Mouse (Mus musculus) stomach, embryonic 14.5 days (tissue): ENCODE data around the gene Gm26897. TPM values are rescaled to one million over a fixed set of nuclear protein-coding genes. Genes with fewer than 3 reads are reported as not detected.

Source experiments
- ATAC-seq: fragments of 200-750 bp; cut with Nextera tagmentation; 2 replicates; pipeline ENCODE4 v1.8.0; 2017; ENCODE audit warnings: low read depth, moderate TSS enrichment; ENCODE audit not compliant: insufficient number of reproducible peaks, insufficient read depth, low FRiP score
- H3K27ac ChIP-seq: fragments of 300-500 bp; sonication (generic); 2 replicates; pipeline ENCODE4 v1.5.1; 2014; ENCODE audit warnings: mild to moderate bottlenecking, low read length, moderate library complexity, mixed read lengths
- H3K27me3 ChIP-seq: fragments of 300-500 bp; sonication (generic); 2 replicates; pipeline ENCODE4 v1.6.1; 2014; ENCODE audit warnings: low read length, control low read depth, mixed read lengths; ENCODE audit not compliant: control insufficient read depth, insufficient read depth
- H3K36me3 ChIP-seq: fragments of 300-500 bp; sonication (generic); 2 replicates; pipeline ENCODE4 v1.6.1; 2014; ENCODE audit warnings: mild to moderate bottlenecking, control low read depth, low read length, moderate library complexity, mixed read lengths; ENCODE audit not compliant: control insufficient read depth, insufficient read depth
- H3K4me1 ChIP-seq: fragments of 300-500 bp; sonication (generic); 2 replicates; pipeline ENCODE4 v1.6.1; 2014; ENCODE audit warnings: low read length, control low read depth, mixed read lengths; ENCODE audit not compliant: control insufficient read depth, insufficient read depth
- H3K4me2 ChIP-seq: fragments of 300-500 bp; sonication (generic); replicated peaks from 2 replicates; pipeline ENCODE4 v1.6.1; 2014; ENCODE audit warnings: low read depth, low read length, control low read depth
- H3K4me3 ChIP-seq: fragments of 300-500 bp; sonication (generic); 2 replicates; pipeline ENCODE4 v1.5.1; 2014; ENCODE audit warnings: low read depth, low read length, control low read depth
- H3K9ac ChIP-seq: fragments of 300-500 bp; sonication (generic); replicated peaks from 2 replicates; pipeline ENCODE4 v1.6.1; 2014; ENCODE audit warnings: low read depth, mild to moderate bottlenecking, control low read depth, low read length, moderate library complexity, mixed read lengths
- H3K9me3 ChIP-seq: fragments of 300-500 bp; sonication (generic); 2 replicates; pipeline ENCODE4 v1.6.1; 2016; ENCODE audit warnings: low read depth, low read length, control low read depth; ENCODE audit not compliant: control insufficient read depth
- WGBS: fragments of 180-500 bp; shearing (Covaris S2); extraction: QIAGEN DNeasy Blood & Tissue Kit; methylation state at CpG from one replicate; pipeline ENCODE4 v1.1.7; 2014; 5-methylcytosine and 5-hydroxymethylcytosine counted together
- polyA plus RNA-seq: library from polyadenylated mRNA; unstranded; fragments of >200 nt; fragmentation: Nextera tagmentation; extraction: Ambion mirVana; gene quantifications from 2 replicates; pipeline ENCODE4 v1.2.1, GENCODE M21; 2014

Gene Gm26897
- polyA plus RNA-seq, result not detected in 2 replicates

- H3K27me3 ChIP-seq, result no peaks in the 10 kb centered on the region
- no peak within 1 kb of the TSS; the same call in 1 of the 2 replicates for H3K27ac ChIP-seq
- WGBS, result 89% methylated on average over 12 of the region's 12 CpGs
- H3K9ac ChIP-seq, result no peak within 1 kb of the TSS
- H3K4me2 ChIP-seq, result no peak within 1 kb of the TSS
- no peak for ATAC-seq
- H3K9me3 ChIP-seq, result no peaks in the 10 kb centered on the region
- H3K4me1 ChIP-seq, result 0 out of 2 replicates have a peak, but pooled peaks cover 2% of the 10 kb centered on the region
- H3K4me3 ChIP-seq, result no peak within 1 kb of the TSS
- H3K36me3 ChIP-seq, result no peaks in the 10 kb centered on the region
Observed at GRCm38 (mm10) chr5:111733851-111734250, at the start of gene Gm26897. TSS of gene Gm26897 (plus strand) at chr5:111733924.

- WGBS, result 76% methylated on average over 5 of the region's 5 CpGs
- Histone ChIP-seq H3K36me3 (no peaks in the 10 kb centered on the region), H3K9ac (no peak overlapping the region), H3K4me3 (no peak overlapping the region), H3K27me3 (no peaks in the 10 kb centered on the region), H3K27ac (no peak overlapping the region), H3K4me1 (no peaks in the 10 kb centered on the region), H3K9me3 (no peaks in the 10 kb centered on the region), H3K4me2 (no peak overlapping the region)
- no peak for ATAC-seq
Observed at GRCm38 (mm10) chr5:111687370-111687769, 46.4 kb upstream of the Gm26897 start.

- H3K4me2 ChIP-seq, result no peak overlapping the region
- no peaks in the 10 kb centered on the region for H3K36me3 ChIP-seq
- H3K4me3 ChIP-seq, result no peak overlapping the region
- H3K4me1 ChIP-seq, result 0 out of 2 replicates have a peak, but pooled peaks cover 4% of the 10 kb centered on the region
- H3K27ac ChIP-seq, result no peak overlapping the region
- H3K9ac ChIP-seq, result no peak overlapping the region
- 72% methylated on average over 10 of the region's 10 CpGs for WGBS
- H3K27me3 ChIP-seq, result no peaks in the 10 kb centered on the region
- no peaks in the 10 kb centered on the region for H3K9me3 ChIP-seq
- no peak for ATAC-seq
Observed at GRCm38 (mm10) chr5:111688584-111688983, 45.1 kb upstream of the Gm26897 start.

- no peak overlapping the region for H3K4me3 ChIP-seq
- H3K9ac ChIP-seq, result no peak overlapping the region
- no peak overlapping the region for H3K4me2 ChIP-seq
- H3K4me1 ChIP-seq, result peaks cover 9% of the 10 kb centered on the region; the same call in 1 of the 2 replicates
- no peak for ATAC-seq
- WGBS, result 81% methylated on average over 7 of the region's 7 CpGs
- no peaks in the 10 kb centered on the region for H3K36me3 ChIP-seq
- no peaks in the 10 kb centered on the region for H3K9me3 ChIP-seq
- H3K27me3 ChIP-seq, result no peaks in the 10 kb centered on the region
- H3K27ac ChIP-seq, result no peak overlapping the region
Observed at GRCm38 (mm10) chr5:111697996-111698395, 35.7 kb upstream of the Gm26897 start.

- H3K4me3 ChIP-seq, result no peak overlapping the region
- no peaks in the 10 kb centered on the region for H3K36me3 ChIP-seq
- H3K4me2 ChIP-seq, result no peak overlapping the region
- WGBS, result 80% methylated on average over 23 of the region's 23 CpGs
- ATAC-seq, result no peak
- 0 out of 2 replicates have a peak, but pooled peaks cover 4% of the 10 kb centered on the region for H3K4me1 ChIP-seq
- no peak overlapping the region for H3K27ac ChIP-seq
- no peak overlapping the region for H3K9ac ChIP-seq
- H3K9me3 ChIP-seq, result no peaks in the 10 kb centered on the region
- H3K27me3 ChIP-seq, result no peaks in the 10 kb centered on the region
Observed at GRCm38 (mm10) chr5:111699711-111700303, 33.9 kb upstream of the Gm26897 start.

- H3K4me2 ChIP-seq, result peak overlapping the region; percentile 42
- peak overlapping the region; percentile 33; the same call in 1 of the 2 replicates for H3K27ac ChIP-seq
- no peaks in the 10 kb centered on the region for H3K27me3 ChIP-seq
- 0 out of 2 replicates have a peak overlapping the region, but pooled peaks have one; percentile 25 for H3K9ac ChIP-seq
- H3K36me3 ChIP-seq, result no peaks in the 10 kb centered on the region
- 0 out of 2 replicates have a peak, but pooled peaks cover 4% of the 10 kb centered on the region for H3K4me1 ChIP-seq
- H3K4me3 ChIP-seq, result peak overlapping the region; percentile 10
- ATAC-seq, result peak; percentile 54; the same call in 1 of the 2 replicates
- H3K9me3 ChIP-seq, result no peaks in the 10 kb centered on the region
- WGBS, result 5% methylated on average over 27 of the region's 31 CpGs
Observed at GRCm38 (mm10) chr5:111701634-111702329, 31.9 kb upstream of the Gm26897 start.

GRCm38 (mm10) chr5:111703586-111703985 is 30.1 kb upstream of the Gm26897 start:
- no peaks in the 10 kb centered on the region for H3K27me3 ChIP-seq
- H3K4me3 ChIP-seq, result no peak overlapping the region
- 0 out of 2 replicates have a peak, but pooled peaks cover 4% of the 10 kb centered on the region for H3K4me1 ChIP-seq
- no peak for ATAC-seq
- H3K27ac ChIP-seq, result no peak overlapping the region
- no peak overlapping the region for H3K4me2 ChIP-seq
- no peaks in the 10 kb centered on the region for H3K9me3 ChIP-seq
- no peak overlapping the region for H3K9ac ChIP-seq
- H3K36me3 ChIP-seq, result no peaks in the 10 kb centered on the region
- WGBS, result 71% methylated on average over 7 of the region's 7 CpGs

- Histone ChIP-seq H3K36me3 (no peaks in the 10 kb centered on the region), H3K4me3 (no peak overlapping the region), H3K9ac (no peak overlapping the region), H3K4me1 (0 out of 2 replicates have a peak, but pooled peaks cover 4% of the 10 kb centered on the region), H3K9me3 (no peaks in the 10 kb centered on the region), H3K4me2 (no peak overlapping the region), H3K27me3 (no peaks in the 10 kb centered on the region), H3K27ac (no peak overlapping the region)
- WGBS, result 57% methylated on average over 11 of the region's 11 CpGs
- ATAC-seq, result no peak
Observed at GRCm38 (mm10) chr5:111704326-111704725, 29.4 kb upstream of the Gm26897 start.
